11 mouse cellular contexts compared by ENCODE assay signal in genomic region chr13:55479008-55479407, GRCm38 (mm10). TPM values are rescaled to one million over a fixed set of nuclear protein-coding genes. Genes with fewer than 3 reads are reported as not detected.
DNase-seq lines count a peak whose midpoint lies in the region; ATAC-seq and TF ChIP-seq lines count a peak whose summit lies in the region.
"Had no signal": no experiment of that assay in that cellular context is flagged by ENCODE, and none has a peak within 500 bp of the region (broad histone marks: within the 10 kb centered on the region; RNA-seq: fewer than 3 reads in every experiment).

No protein-coding gene starts in this region.

- TF ChIP-seq RAD21 in MEL (IDR thresholded peaks at IDR 0.05; ENCODE audit: low read depth, low read length) = no peak

- no peaks in the 10 kb centered on the region for H3K27me3 ChIP-seq in forebrain, embryonic 12.5 days
- H3K27me3 ChIP-seq in forebrain, embryonic 11.5 days (ENCODE audit: control insufficient read depth, insufficient read depth, low read length) = no peaks in the 10 kb centered on the region
- H3K27me3 ChIP-seq in MEL (ENCODE audit: control insufficient read depth in 1 of 2, insufficient read depth in 2 of 2, low read length in 2 of 2) = no peaks in the 10 kb centered on the region; a peak in 1 of 4 replicates
- peaks cover 50% of the 10 kb centered on the region for H3K27me3 ChIP-seq in liver, embryonic 15.5 days

- H3K9ac ChIP-seq in forebrain, embryonic 12.5 days = no peak overlapping the region
- no peak overlapping the region for H3K9ac ChIP-seq in forebrain, embryonic 11.5 days (ENCODE audit: low read length)
- 0 out of 2 replicates have a peak overlapping the region, but pooled peaks have one; percentile 8 for H3K9ac ChIP-seq in MEL (ENCODE audit: control insufficient read depth, low read depth, low read length, poor library complexity, severe bottlenecking)
- no peak overlapping the region for H3K9ac ChIP-seq in liver, embryonic 15.5 days

- H3K79me2 ChIP-seq in MEL (ENCODE audit: control insufficient read depth, insufficient read depth, low read length, poor library complexity) = no peaks in the 10 kb centered on the region

- no peak overlapping the region for H3K4me3 ChIP-seq in forebrain, embryonic 12.5 days (replicated peaks)
- no peak overlapping the region for H3K4me3 ChIP-seq in forebrain, embryonic 11.5 days (ENCODE audit: low read depth, low read length)
- H3K4me3 ChIP-seq in layer of hippocampus, adult 2 months = no peak overlapping the region
- H3K4me3 ChIP-seq in MEL (ENCODE audit: control insufficient read depth in 1 of 2, insufficient read depth in 1 of 2, low read depth in 2 of 2, low read length in 2 of 2) = no peak overlapping the region
- no peak overlapping the region for H3K4me3 ChIP-seq in liver, embryonic 15.5 days (replicated peaks)
- H3K4me3 ChIP-seq: erythroblast, embryonic 14.5 days had no signal

- TF ChIP-seq POLR2A in MEL (IDR thresholded peaks at IDR 0.05; ENCODE audit: control insufficient read depth in 1 of 2, insufficient read depth in 1 of 2, low read depth in 1 of 2, low read length in 2 of 2, poor library complexity in 1 of 2) = no peak

- no peak for TF ChIP-seq EP300 in MEL (IDR thresholded peaks at IDR 0.05; ENCODE audit: low read depth in 1 of 2, low read length in 2 of 2)

- TF ChIP-seq CTCF in layer of hippocampus, adult 2 months (conservative IDR thresholded peaks at IDR 0.05) = no peak
- TF ChIP-seq CTCF in MEL (IDR thresholded peaks at IDR 0.05 in 2 of 3, conservative IDR thresholded peaks at IDR 0.05 in 1 of 3; ENCODE audit: control insufficient read depth in 1 of 3, insufficient read depth in 1 of 3, low read depth in 2 of 3, low read length in 3 of 3, poor library complexity in 1 of 3, severe bottlenecking in 1 of 3) = no peak

- DNase-seq in forebrain, embryonic 11.5 days (ENCODE audit: low spot score) = no peak
- no peak for DNase-seq in layer of hippocampus, adult 2 months (ENCODE audit: low spot score in 2 of 2)
- DNase-seq in layer of hippocampus, adult 9-10 months (ENCODE audit: low spot score) = no peak
- DNase-seq in MEL (ENCODE audit: low read depth, low spot score) = peak; percentile 46
- DNase-seq in urinary bladder, postnatal 36 days (ENCODE audit: low spot score in 2 of 2) = no peak
- DNase-seq in left cerebral cortex, postnatal 14 days (ENCODE audit: low spot score in 2 of 2) = no peak
- DNase-seq: midbrain, embryonic 14.5 days; right cerebral cortex, postnatal 4 days had no signal

- no peak overlapping the region for H3K4me2 ChIP-seq in forebrain, embryonic 12.5 days
- no peak overlapping the region for H3K4me2 ChIP-seq in forebrain, embryonic 11.5 days (ENCODE audit: low read depth, low read length, severe bottlenecking)
- H3K4me2 ChIP-seq in liver, embryonic 15.5 days = no peak overlapping the region

- intact Hi-C loops in left cerebral cortex, postnatal 14 days (cut with DNase I) = no loop called here

- H3K36me3 ChIP-seq in forebrain, embryonic 12.5 days (replicated peaks) = peaks cover 92% of the 10 kb centered on the region
- peaks cover 36% of the 10 kb centered on the region for H3K36me3 ChIP-seq in forebrain, embryonic 11.5 days (ENCODE audit: control insufficient read depth, insufficient read depth, low read length)
- peaks cover 0 to 6% of the 10 kb centered on the region in 2 experiments; a peak in 2 of 4 replicates for H3K36me3 ChIP-seq in MEL (ENCODE audit: control insufficient read depth in 1 of 2, insufficient read depth in 2 of 2, low read length in 2 of 2)
- H3K36me3 ChIP-seq in liver, embryonic 15.5 days (replicated peaks) = no peaks in the 10 kb centered on the region

- no peak for ATAC-seq in forebrain, embryonic 12.5 days (ENCODE audit: low FRiP score)
- ATAC-seq in forebrain, embryonic 11.5 days (replicated peaks; ENCODE audit: low FRiP score) = no peak
- ATAC-seq in liver, embryonic 15.5 days (ENCODE audit: insufficient read depth) = peak; percentile 10; the same call in 1 of the 2 replicates

- WGBS in forebrain, embryonic 12.5 days = 86% methylated on average over 7 of the region's 7 CpGs
- WGBS in forebrain, embryonic 11.5 days = 91% methylated on average over 7 of the region's 7 CpGs
- WGBS in liver, embryonic 15.5 days (ENCODE audit: insufficient replicate concordance) = 29% methylated on average over 7 of the region's 7 CpGs

- H3K9me3 ChIP-seq in forebrain, embryonic 12.5 days = no peaks in the 10 kb centered on the region
- H3K9me3 ChIP-seq in forebrain, embryonic 11.5 days (ENCODE audit: control insufficient read depth, low read length) = no peaks in the 10 kb centered on the region
- no peaks in the 10 kb centered on the region for H3K9me3 ChIP-seq in MEL (replicated peaks; ENCODE audit: insufficient read depth, low read length)
- H3K9me3 ChIP-seq in liver, embryonic 15.5 days (replicated peaks) = no peaks in the 10 kb centered on the region

- H3K4me1 ChIP-seq in forebrain, embryonic 12.5 days = peaks cover 41% of the 10 kb centered on the region
- H3K4me1 ChIP-seq in forebrain, embryonic 11.5 days (replicated peaks; ENCODE audit: control insufficient read depth, insufficient read depth, low read length) = peaks cover 25% of the 10 kb centered on the region
- peaks cover 5 to 17% of the 10 kb centered on the region in 2 experiments; a peak in 3 of 4 replicates for H3K4me1 ChIP-seq in MEL (ENCODE audit: control insufficient read depth in 1 of 2, insufficient read depth in 2 of 2, low read length in 2 of 2)
- peaks cover 4% of the 10 kb centered on the region for H3K4me1 ChIP-seq in liver, embryonic 15.5 days (replicated peaks)

- 0 out of 2 replicates have a peak overlapping the region, but pooled peaks have one; percentile 31 for H3K27ac ChIP-seq in forebrain, embryonic 12.5 days
- no peak overlapping the region for H3K27ac ChIP-seq in forebrain, embryonic 11.5 days (ENCODE audit: low read depth, low read length)
- peak overlapping the region; percentile 65 for H3K27ac ChIP-seq in layer of hippocampus, adult 2 months
- H3K27ac ChIP-seq in MEL (ENCODE audit: control insufficient read depth, low read depth, low read length) = peak overlapping the region; percentile 9; the same call in 1 of the 2 replicates
- no peak overlapping the region for H3K27ac ChIP-seq in liver, embryonic 15.5 days (replicated peaks)

TF ChIP-seq in MEL, 35 proteins besides CTCF, POLR2A, EP300 and RAD21 (continues in another document):
- TF ChIP-seq TCF12 (IDR thresholded peaks at IDR 0.05; ENCODE audit: low read depth, low read length) (no peak), MAZ (IDR thresholded peaks at IDR 0.05; ENCODE audit: low read depth, low read length) (no peak)

RNA-seq across cellular contexts. Expression of gene Dbn1, which starts 8.9 kb away (rescaled TPM):
- polyA plus RNA-seq in forebrain, embryonic 12.5 days (2016; fragmentation: Nextera tagmentation; extraction: Ambion mirVana) = 591 and 654 TPM in 2 replicates
- polyA plus RNA-seq in forebrain, embryonic 11.5 days (2014; fragmentation: Nextera tagmentation; extraction: Ambion mirVana) = 411 and 418 TPM in 2 replicates
- total RNA-seq in layer of hippocampus, adult 2 months (2021) = 100 to 1,000 TPM; 396 to 403 TPM
- 0.04 and 0.10 TPM in 2 replicates for total RNA-seq in MEL (2012; rRNA removed)
- under 1 TPM in 1 of 2 experiments, not detected in 1; 0.53 TPM for polyA plus RNA-seq in MEL (2012; ENCODE audit: insufficient read depth in 1 of 2, insufficient read length in 2 of 2, low read depth in 1 of 2, low replicate concordance in 2 of 2, missing spikeins in 1 of 2)
- 7.5 and 7.6 TPM in 2 replicates for polyA plus RNA-seq in liver, embryonic 15.5 days (2015; fragmentation: Nextera tagmentation; extraction: Ambion mirVana)
- total RNA-seq in left cerebral cortex, postnatal 14 days (2021) = 100 to 1,000 TPM; 326 to 327 TPM

RNA-seq across cellular contexts. Expression of gene Prr7, which starts 14.9 kb away (rescaled TPM):
- 1.7 and 2.7 TPM in 2 replicates for polyA plus RNA-seq in forebrain, embryonic 12.5 days (2016; fragmentation: Nextera tagmentation; extraction: Ambion mirVana)
- polyA plus RNA-seq in forebrain, embryonic 11.5 days (2014; fragmentation: Nextera tagmentation; extraction: Ambion mirVana) = 2.3 and 3.9 TPM in 2 replicates
- 10 to 100 TPM; 83.0 to 84.5 TPM for total RNA-seq in layer of hippocampus, adult 2 months (2021)
- total RNA-seq in MEL (2012; rRNA removed) = 2.4 and 2.7 TPM in 2 replicates
- polyA plus RNA-seq in MEL (2012; ENCODE audit: insufficient read depth in 1 of 2, insufficient read length in 2 of 2, low read depth in 1 of 2, low replicate concordance in 2 of 2, missing spikeins in 1 of 2) = 1 to 10 TPM in 1 of 2 experiments, not detected in 1; 8.7 TPM
- polyA plus RNA-seq in liver, embryonic 15.5 days (2015; fragmentation: Nextera tagmentation; extraction: Ambion mirVana) = not detected in 2 replicates
- 100 to 1,000 TPM in 1 of 2 experiments, 10 to 100 TPM in 1; 98.9 to 104 TPM for total RNA-seq in left cerebral cortex, postnatal 14 days (2021)

RNA-seq across cellular contexts. Expression of gene Grk6, which starts 34.1 kb away (rescaled TPM):
- 54.2 and 58.1 TPM in 2 replicates for polyA plus RNA-seq in forebrain, embryonic 12.5 days (2016; fragmentation: Nextera tagmentation; extraction: Ambion mirVana)
- polyA plus RNA-seq in forebrain, embryonic 11.5 days (2014; fragmentation: Nextera tagmentation; extraction: Ambion mirVana) = 69.5 and 79.2 TPM in 2 replicates
- 10 to 100 TPM; 64.8 to 65.8 TPM for total RNA-seq in layer of hippocampus, adult 2 months (2021)
- 75.9 and 83.2 TPM in 2 replicates for total RNA-seq in MEL (2012; rRNA removed)
- polyA plus RNA-seq in MEL (2012; ENCODE audit: insufficient read depth in 1 of 2, insufficient read length in 2 of 2, low read depth in 1 of 2, low replicate concordance in 2 of 2, missing spikeins in 1 of 2) = 10 to 100 TPM in 1 of 2 experiments, not detected in 1; 96.7 TPM
- 24.3 and 27.6 TPM in 2 replicates for polyA plus RNA-seq in liver, embryonic 15.5 days (2015; fragmentation: Nextera tagmentation; extraction: Ambion mirVana)
- total RNA-seq in left cerebral cortex, postnatal 14 days (2021) = 10 to 100 TPM; 67.5 to 67.8 TPM

RNA-seq across cellular contexts. Expression of gene Pdlim7, which starts 34.5 kb away (rescaled TPM):
- polyA plus RNA-seq in forebrain, embryonic 12.5 days (2016; fragmentation: Nextera tagmentation; extraction: Ambion mirVana) = 139 and 147 TPM in 2 replicates
- polyA plus RNA-seq in forebrain, embryonic 11.5 days (2014; fragmentation: Nextera tagmentation; extraction: Ambion mirVana) = 165 and 185 TPM in 2 replicates
- 10 to 100 TPM; 97.4 to 99.9 TPM for total RNA-seq in layer of hippocampus, adult 2 months (2021)
- 12.3 and 15.7 TPM in 2 replicates for total RNA-seq in MEL (2012; rRNA removed)
- polyA plus RNA-seq in MEL (2012; ENCODE audit: insufficient read depth in 1 of 2, insufficient read length in 2 of 2, low read depth in 1 of 2, low replicate concordance in 2 of 2, missing spikeins in 1 of 2) = 10 to 100 TPM in 1 of 2 experiments, not detected in 1; 40.6 TPM
- polyA plus RNA-seq in liver, embryonic 15.5 days (2015; fragmentation: Nextera tagmentation; extraction: Ambion mirVana) = 25.2 and 29.5 TPM in 2 replicates
- total RNA-seq in left cerebral cortex, postnatal 14 days (2021) = 10 to 100 TPM; 66.0 to 79.4 TPM

RNA-seq across cellular contexts. Expression of gene Dok3, which starts 50.1 kb away (rescaled TPM):
- polyA plus RNA-seq in forebrain, embryonic 12.5 days (2016; fragmentation: Nextera tagmentation; extraction: Ambion mirVana) = 3.3 and 3.7 TPM in 2 replicates
- 3.3 and 3.9 TPM in 2 replicates for polyA plus RNA-seq in forebrain, embryonic 11.5 days (2014; fragmentation: Nextera tagmentation; extraction: Ambion mirVana)
- 10 to 100 TPM; 12.2 to 13.7 TPM for total RNA-seq in layer of hippocampus, adult 2 months (2021)
- total RNA-seq in MEL (2012; rRNA removed) = 1.4 and 1.6 TPM in 2 replicates
- polyA plus RNA-seq in MEL (2012; ENCODE audit: insufficient read depth in 1 of 2, insufficient read length in 2 of 2, low read depth in 1 of 2, low replicate concordance in 2 of 2, missing spikeins in 1 of 2) = 1 to 10 TPM in 1 of 2 experiments, not detected in 1; 4.3 TPM
- polyA plus RNA-seq in liver, embryonic 15.5 days (2015; fragmentation: Nextera tagmentation; extraction: Ambion mirVana) = 9.6 and 11.0 TPM in 2 replicates
- total RNA-seq in left cerebral cortex, postnatal 14 days (2021) = 1 to 10 TPM; 6.2 to 7.9 TPM

Comparison
In these comparisons a context has a peak if more than half of its experiments do, and no peak if none do; other contexts are left out.
1. H3K27ac ChIP-seq: peak in forebrain, embryonic 12.5 days (single experiment), layer of hippocampus, adult 2 months (single experiment) and MEL (single experiment); none in forebrain, embryonic 11.5 days (single experiment) and liver, embryonic 15.5 days (single experiment).
2. RNA of gene Dbn1, which starts 8.9 kb away (polyA plus RNA-seq): 591 to 654 TPM in forebrain, embryonic 12.5 days and 411 to 418 TPM in forebrain, embryonic 11.5 days; 7.5 to 7.6 TPM in liver, embryonic 15.5 days and 0.53 TPM in MEL; every median in the first group is over 10 times any median in the second.